Mouse (Mus musculus) heart, adult 2 months (tissue): Measurements from ENCODE around the gene Kifc5b.

Source experiments
- CTCF ChIP-seq: fragments of 200-600 bp; IDR thresholded peaks from 2 replicates; pipeline ENCODE4 v1.8.1; 2022; ENCODE audit warnings: antibody characterized with exemption, mild to moderate bottlenecking, moderate library complexity
- POLR2A ChIP-seq: fragments of 200-500 bp; IDR thresholded peaks from 2 replicates; pipeline ENCODE4 v1.6.1; 2011; ENCODE audit warnings: mild to moderate bottlenecking, low read depth, low read length, control low read depth; ENCODE audit not compliant: insufficient read depth

DNA sequence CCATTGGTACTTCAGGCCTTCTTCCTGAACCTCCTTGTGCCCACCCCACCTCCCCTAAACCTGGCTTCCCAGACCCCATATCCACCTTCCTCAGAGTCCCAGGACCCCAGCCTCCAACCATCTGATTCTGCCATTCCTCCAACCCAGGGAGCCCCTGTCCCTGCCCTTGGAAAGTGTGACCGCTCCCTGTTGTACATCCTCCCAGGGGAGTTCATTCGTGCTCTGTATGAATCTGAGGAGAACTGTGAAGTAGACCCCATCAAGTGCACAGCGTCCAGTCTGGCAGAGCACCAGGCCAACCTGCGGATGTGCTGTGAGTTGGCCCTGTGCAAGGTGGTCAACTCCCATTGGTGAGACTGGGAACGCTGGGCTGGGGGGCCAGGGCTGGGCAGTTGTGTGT lies 41.0 kb downstream of the Kifc5b start:
- no peak for TF ChIP-seq CTCF
- no peak for TF ChIP-seq POLR2A
